Mouse (Mus musculus) lung, postnatal 36 days (tissue): ENCODE measurements at regions not wholly inside any gene's neighbourhood (a gene's known extent, or its start where the extent isn't known, plus 50 kb on each side); places are given as distances from the start of the nearest gene placed in this dataset.
"Not testable (repeated sequence)": the region's sequence is repeated elsewhere in the genome, so short reads cannot be mapped to it uniquely, and the experiment has no call there.

Experiments
- DNase-seq: peaks from one replicate; pipeline ENCODE4 v3.0.0; 2022; ENCODE audit warnings: mixed read lengths

- no peak for DNase-seq
Observed at GRCm38 (mm10) chr12:32434506-32435002, 56.0 kb downstream of the Ccdc71l start.

DNA sequence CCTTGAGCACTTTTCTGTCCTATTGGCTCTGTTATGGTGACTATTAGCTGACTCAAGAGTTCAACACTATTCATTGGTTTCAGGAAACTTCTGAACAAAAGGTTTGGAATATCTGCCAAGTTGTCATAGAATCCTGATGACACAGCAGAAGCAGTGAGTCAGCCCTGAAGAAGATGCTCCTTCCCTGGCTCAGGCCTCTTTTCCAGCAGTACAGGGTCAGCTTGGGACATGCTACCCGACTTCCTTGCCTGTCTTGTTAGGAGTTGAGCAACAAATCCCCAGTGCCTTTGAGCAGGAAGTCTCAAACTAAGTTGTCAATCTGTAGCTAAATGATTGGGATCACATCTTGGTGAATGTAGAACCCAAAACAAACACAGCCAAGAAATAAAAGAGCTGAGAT is 56.6 kb downstream of the Ccdc71l start:
- DNase-seq: no peak

DNA sequence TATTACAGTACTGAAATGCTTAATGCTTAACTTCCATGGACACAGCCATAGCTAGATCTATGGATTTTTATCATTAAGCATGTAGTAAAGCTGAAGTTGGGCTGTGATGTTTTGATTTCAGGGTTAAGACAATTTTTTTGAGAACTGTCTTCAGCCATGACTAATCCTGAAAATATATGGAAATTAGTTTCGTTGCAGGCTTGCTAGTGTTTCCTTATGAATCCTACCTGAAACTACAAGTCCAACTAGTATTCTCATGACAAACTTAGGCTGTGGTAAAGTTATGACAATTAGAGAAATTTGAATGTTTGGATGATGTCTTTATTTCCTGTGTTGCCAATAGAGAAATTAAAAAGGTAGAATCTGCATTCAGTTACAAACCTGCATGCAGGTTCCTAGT is 59.7 kb downstream of the Ccdc71l start:
- no peak for DNase-seq

DNA sequence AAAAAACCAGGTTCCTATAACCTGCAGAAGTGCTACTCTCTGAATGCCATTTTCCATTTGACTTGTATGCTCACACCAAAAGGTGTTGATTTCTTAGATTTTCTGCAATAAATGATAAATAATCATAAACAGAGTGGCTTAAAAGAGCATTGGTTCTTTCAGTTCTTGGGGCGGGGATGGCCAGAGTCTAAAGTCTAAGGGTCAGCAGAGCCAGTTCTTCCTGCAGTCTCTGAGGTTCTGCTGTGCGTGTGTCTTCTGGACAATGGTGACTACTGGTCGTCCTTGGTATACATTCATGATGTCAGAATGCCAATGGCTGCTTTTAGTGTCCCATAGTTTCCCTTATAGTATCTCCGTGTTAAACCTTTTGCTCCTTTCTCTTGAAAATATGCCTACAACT is 66.3 kb downstream of the Ccdc71l start:
- no peak for DNase-seq

DNA sequence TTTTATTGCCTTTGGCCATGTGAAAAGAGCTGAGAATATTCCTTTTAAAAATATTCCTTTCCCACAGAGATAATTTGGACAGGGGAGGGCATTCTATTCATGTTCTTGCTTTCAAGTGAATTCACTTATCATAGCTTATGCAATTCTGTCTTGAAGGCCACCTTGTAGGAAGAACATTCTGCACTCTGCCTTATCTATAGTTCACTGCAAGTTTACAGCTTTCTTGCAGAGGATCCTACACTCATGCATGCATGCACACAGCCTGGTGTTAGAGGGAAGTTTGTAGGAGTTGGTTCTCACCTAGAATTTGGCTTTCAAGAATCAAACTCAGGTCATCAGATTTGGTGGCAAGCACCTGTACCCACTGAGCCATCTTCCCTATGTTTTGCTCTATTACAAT is 67.4 kb downstream of the Ccdc71l start:
- no peak for DNase-seq

GRCm38 (mm10) chr12:32449373-32449772 is 70.9 kb downstream of the Ccdc71l start:
- DNase-seq: no peak

- DNase-seq: no peak
Observed at GRCm38 (mm10) chr12:32451226-32451625, 72.7 kb downstream of the Ccdc71l start.

DNA sequence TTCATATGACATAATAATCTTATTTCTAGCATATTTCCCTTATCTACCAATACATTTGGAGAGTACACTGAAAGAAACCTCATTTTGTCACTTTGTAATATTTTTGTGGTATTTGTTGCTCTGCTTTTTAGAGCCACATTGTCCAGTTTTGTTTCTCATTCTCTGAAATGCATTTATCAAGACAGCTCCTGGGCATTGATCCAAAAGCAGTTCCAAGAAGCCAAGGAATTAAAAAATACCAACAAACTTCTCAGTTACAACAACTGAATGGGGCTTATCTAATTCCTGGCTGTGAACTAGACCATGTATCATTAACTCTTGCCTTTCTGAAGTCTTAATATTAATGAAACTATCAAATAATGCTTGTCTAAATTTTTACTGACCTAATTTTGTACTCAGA is 76.3 kb downstream of the Ccdc71l start:
- peak; percentile 56 for DNase-seq

DNA sequence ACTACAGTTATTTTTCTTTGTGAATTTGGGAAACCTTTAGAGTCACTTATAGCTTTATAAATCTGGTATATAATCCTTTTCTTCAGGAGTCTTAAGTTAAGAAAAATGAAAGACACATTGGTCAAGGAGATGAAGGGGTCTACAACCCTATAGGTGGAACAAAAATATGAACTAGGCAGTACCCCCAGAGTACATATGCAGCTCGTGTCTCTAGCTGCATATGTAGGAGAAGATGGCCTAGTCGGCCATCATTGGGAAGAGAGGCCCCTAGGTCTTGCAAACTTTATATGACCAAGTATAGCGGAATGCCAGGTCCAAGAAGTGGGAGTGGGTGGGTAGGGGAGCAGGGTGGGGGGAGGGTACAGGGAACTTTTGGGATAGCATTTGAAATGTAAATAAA is 76.7 kb downstream of the Ccdc71l start:
- not testable (repeated sequence) for DNase-seq

DNA sequence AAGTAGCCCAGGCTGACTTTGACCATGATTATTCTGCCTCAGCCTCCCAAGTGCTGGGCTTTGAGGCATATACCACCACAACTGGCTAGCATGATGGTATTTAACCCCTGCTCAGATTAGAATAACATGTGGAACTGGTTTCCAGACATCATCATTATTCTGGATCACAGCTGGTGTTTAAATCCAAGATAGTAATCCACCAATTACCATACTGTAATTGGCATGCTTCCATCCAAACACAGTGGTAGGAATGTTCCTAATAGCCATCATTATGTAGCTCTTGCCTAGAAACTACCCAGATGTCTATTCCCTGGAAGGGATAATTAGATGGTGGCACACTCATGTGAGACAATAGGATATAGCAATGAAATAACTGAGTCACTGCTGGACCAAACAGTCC is 77.4 kb downstream of the Ccdc71l start:
- no peak for DNase-seq

DNA sequence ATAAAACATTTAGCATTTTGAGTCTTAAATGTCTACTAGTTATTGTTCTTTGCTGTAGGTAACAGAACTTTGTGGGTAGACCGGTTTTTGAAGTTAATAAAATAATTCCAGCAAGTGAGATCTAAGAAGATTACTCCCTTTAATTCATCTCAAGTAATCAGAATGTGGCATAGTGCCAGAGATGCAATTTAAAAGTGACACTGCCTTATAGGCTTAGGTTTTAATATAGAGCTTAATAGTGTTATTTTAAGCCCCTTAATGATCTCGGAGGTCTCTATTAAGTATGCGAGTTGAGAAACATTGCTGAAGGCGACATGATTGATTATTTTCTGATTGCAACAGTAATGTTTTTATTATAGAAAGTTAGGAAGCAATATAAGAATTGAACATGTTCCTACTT is 78.3 kb downstream of the Ccdc71l start:
- DNase-seq: no peak

DNA sequence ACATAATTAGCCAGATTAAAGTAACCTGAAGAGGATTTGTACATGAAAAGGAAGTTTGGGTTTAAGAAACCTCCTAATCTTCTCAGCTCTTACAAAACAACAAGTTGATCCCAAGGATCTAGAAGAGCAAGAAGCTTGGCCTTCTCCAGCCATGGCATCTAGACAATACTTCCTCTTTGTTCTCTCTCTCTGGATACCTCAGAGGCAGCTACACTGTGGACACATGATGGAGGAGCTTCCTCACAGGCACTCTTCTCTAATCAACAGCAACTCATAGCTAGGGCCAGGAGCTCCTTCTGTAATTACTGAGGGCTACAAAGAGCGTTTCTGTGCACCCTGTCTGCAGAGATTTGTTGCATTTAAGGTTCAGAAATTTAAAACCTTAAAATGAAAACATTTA is 79.9 kb downstream of the Ccdc71l start:
- DNase-seq: no peak

- DNase-seq: peak; percentile 40
Observed at GRCm38 (mm10) chr12:32460330-32460998, 82.0 kb downstream of the Ccdc71l start.

DNA sequence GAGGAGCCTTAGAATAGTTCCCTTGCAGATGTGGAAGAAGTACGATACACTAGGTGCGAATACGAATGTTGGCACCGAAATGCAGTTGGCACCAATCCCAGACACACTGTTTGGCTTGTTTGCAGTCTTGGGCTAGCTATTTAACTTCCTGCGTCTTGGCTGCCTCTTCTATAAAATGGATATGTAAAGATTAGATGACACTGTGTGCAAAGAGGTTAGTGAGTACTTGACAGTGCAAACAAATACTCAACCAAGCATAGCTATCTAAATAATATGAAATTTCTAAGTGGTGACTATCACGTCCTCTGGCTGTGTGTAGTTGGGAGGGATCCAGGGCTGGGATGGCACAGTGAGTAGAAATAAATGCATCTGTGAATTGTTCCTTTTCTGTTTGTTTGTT is 86.9 kb downstream of the Ccdc71l start:
- DNase-seq: peak; percentile 82

- DNase-seq: no peak
Observed at GRCm38 (mm10) chr12:32469863-32470262, 91.4 kb downstream of the Ccdc71l start.

GRCm38 (mm10) chr12:32479451-32479850 is 100.9 kb downstream of the Ccdc71l start:
- DNase-seq: no peak

- no peak for DNase-seq
Observed at GRCm38 (mm10) chr12:32480268-32480667, 101.8 kb downstream of the Ccdc71l start.

DNA sequence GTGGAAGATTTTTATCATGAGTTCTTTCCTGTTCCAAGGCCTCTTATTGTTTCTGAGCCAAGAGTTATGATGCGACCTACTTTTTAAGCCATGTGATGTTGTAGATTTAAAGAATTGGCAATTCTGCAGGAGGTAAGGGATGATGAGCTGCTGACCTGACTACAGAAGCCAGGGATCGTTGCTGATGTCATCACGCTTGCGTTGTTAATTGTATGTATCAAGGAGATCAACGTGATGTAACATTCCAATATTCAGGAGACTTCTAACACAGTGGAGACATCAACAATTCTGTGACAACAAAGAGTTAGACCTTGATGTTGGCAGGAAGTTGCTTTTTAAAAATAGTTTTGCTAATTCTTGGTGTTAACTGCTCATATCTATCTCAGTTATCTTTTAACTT is 102.5 kb downstream of the Ccdc71l start:
- no peak for DNase-seq

DNA sequence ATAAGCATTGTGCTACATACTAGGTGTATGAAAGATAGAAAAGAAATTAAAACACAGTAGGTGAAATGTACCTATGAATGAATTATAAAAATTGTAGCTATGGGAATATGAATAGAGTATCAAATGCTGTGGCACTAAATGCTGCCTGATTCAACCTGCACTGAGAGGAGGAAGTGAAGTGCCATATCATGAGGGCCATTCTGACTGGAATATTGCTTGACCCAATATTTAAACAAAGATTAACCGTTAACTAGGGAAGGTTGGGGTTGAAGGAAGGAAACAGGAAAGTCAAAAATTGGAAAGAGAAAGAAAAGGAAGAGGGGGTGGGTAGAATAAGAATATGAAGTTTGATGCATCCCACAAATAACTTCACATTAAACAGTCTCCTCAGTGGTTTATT is 103.8 kb downstream of the Ccdc71l start:
- DNase-seq: peak; percentile 49

GRCm38 (mm10) chr12:32482777-32483176 is 104.3 kb downstream of the Ccdc71l start:
- DNase-seq: no peak

DNA sequence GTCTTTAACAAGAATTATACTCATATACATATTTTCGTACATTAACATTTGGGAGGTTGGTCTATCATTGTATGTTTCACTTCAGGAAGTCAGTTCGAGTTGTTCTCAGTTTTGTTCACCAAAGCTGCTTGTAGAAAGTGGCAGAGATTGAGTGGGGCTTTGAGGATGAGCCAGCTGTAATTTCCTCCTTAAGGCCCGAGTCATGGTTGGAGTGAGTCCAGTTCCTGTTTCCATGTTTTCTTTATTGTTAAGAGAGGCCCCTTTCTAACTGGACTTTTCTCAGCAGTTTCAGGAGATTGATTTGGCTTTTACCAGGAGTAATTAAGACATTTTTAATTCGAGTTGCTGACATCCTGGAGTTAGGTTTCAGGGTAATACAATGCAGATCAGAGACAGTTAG is 107.7 kb downstream of the Ccdc71l start:
- DNase-seq: no peak

DNA sequence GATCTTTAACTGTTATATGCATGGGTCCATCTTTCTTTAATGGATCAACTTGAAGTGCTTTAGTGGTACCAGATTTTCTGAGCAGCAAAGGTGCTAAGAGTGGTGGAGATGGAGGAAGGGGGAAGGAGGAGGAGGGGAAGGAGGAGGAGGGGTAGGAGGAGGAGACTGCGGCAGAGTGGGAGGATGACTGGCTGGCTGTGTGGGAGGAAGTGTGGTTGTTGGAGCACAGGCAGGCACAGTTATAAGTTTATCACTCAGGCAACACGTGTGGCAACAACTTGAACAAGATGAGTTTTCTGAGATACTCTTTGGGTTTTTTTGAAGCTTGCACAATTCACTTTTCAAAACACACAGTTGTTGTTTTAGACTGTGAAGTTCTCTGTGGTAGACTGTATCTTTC is 108.2 kb downstream of the Ccdc71l start:
- DNase-seq: no peak

DNA sequence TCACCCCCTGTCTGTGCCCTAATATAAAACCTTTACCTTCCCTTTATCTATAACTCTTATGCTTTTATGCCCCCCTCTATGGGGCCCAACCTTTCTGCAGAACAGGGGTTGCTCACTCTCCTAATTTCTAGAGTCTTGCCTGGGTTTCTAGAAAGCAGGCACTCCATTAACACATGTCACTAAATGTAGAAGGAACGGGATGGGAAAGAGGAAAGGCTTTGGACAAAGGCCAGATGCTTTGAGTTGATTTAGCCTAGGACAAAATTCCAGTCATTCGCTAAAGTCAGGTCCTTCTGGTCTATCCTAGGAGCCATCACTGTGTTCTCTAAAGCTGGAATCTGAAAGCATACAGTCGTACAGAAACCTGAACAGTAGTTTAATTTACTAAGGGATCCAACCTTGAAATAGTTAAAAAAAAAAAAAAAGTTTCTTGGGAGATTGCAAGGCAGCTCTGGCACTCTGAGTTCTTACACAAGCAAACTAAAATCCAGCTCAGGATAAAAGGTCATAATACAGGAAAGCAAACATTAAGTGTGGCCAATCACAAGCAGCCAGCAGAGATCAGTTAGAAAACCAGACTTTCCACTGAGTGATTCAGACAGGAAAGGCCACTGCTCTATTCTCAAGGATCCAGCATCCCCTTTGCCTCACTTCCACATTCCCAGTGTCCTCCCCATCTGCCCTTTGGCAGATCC is 109.5 kb downstream of the Ccdc71l start:
- peak; percentile 43 for DNase-seq

GRCm38 (mm10) chr12:32488578-32488892 is 110.0 kb downstream of the Ccdc71l start:
- DNase-seq: no peak
